Mouse (Mus musculus): ENCODE results near the gene 2310034G01Rik.

- TF ChIP-seq CTCF (IDR thresholded peaks at IDR 0.05; ENCODE audit: extremely low read depth, insufficient read length, insufficient replicate concordance, low read depth, low read length) (no peak), POLR2A (IDR thresholded peaks at IDR 0.05; ENCODE audit: low read depth, low read length) (no peak)
These were observed 47.6 kb downstream of the 2310034G01Rik start for GRCm38 (mm10) chr19:46302551-46302950.
